Mouse (Mus musculus): ENCODE data around the gene Sfxn2.

Sfxn2 gene

GRCm38 (mm10) chr19:46629807-46630206 is 56.6 kb downstream of the Sfxn2 start:
- DNase-seq (ENCODE audit: low spot score in 2 of 2): no peak

- no peak for DNase-seq (ENCODE audit: low spot score in 2 of 2)
These were observed 58.5 kb downstream of the Sfxn2 start for GRCm38 (mm10) chr19:46631637-46632036.

DNA sequence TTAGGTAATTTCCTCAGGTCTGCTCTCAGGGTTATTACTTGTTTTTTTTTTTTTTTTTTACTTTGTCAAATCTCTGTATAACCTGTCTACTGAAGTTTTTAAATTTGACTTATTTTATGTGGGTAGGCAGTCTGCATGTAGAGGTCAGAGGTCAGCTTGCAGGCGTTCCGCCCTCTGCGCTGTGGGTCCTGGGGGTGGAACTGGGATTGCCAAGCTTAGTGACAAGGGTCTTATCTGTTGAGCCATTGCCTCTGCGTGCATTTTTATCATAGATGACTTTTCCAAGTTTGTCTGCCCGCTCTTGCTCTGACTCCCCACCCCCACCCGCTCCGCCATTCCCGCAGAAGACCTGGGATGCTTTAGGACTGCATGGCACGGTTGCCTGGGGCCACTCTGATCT is 62.6 kb downstream of the Sfxn2 start:
- DNase-seq (ENCODE audit: low spot score in 2 of 2): no peak

GRCm38 (mm10) chr19:46637598-46637997 is 64.4 kb downstream of the Sfxn2 start:
- no peak for DNase-seq (ENCODE audit: low spot score in 2 of 2)

DNA sequence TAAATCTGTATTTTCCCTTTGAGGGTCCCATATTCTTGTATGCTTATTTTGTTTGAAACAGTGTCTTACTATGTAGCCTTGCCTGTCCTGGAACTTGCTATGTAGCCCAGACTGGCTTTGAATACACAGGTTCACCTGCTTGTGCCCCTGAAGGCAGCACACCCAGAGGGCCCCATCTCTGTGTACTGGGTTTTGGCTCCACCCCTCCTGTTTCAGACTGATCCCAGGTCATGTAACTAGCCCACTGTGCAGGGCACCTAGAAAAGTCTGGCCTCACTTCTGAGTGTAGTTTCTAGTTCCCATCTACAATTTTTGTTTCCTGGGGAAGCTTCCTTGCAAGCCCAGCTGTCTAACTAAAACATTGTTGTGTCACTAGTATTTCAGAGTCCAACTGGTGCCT is 65.9 kb downstream of the Sfxn2 start:
- DNase-seq (ENCODE audit: low spot score in 2 of 2): no peak

- DNase-seq (ENCODE audit: low spot score in 2 of 2): no peak
These were observed 66.3 kb downstream of the Sfxn2 start for GRCm38 (mm10) chr19:46639496-46639895.

GRCm38 (mm10) chr19:46640780-46641179 is 67.6 kb downstream of the Sfxn2 start:
- no peak for DNase-seq (ENCODE audit: low spot score in 2 of 2)

- no peak for DNase-seq (ENCODE audit: low spot score in 2 of 2)
These were observed 68.4 kb downstream of the Sfxn2 start for GRCm38 (mm10) chr19:46641420-46642085.

DNA sequence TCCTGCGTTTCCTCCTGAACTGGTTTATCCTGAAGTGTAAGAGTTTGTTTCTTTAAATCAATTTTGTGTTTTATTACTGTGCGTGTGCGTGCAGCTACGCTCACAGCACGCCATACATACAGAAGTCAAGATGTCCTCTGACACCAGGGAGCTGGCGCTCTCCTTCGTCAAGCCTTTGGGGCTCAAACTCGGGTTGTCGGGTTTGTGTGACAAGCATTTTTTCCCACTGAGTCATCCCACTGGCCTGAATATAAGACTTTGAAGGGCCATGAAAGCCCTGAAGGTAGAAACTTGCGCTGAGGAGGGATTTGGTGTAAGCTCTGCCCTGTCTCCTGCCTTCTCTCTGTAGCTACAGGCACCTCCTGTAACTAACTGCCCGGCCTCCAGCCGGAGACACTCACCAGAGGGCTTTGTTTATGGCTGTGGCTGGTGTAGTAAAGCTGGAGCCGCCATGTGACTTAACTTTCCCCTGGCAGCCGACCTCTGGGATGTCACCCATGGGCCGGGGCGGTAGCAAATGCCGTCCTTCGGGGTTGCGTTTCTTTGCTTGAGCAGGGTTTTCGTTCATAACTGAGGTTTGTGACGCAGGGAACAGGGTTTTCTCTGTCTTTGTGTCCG is 69.1 kb downstream of the Sfxn2 start:
- no peak for DNase-seq (ENCODE audit: low spot score in 2 of 2)

GRCm38 (mm10) chr19:46643236-46643635 is 70.1 kb downstream of the Sfxn2 start:
- DNase-seq (ENCODE audit: low spot score in 2 of 2): no peak

DNA sequence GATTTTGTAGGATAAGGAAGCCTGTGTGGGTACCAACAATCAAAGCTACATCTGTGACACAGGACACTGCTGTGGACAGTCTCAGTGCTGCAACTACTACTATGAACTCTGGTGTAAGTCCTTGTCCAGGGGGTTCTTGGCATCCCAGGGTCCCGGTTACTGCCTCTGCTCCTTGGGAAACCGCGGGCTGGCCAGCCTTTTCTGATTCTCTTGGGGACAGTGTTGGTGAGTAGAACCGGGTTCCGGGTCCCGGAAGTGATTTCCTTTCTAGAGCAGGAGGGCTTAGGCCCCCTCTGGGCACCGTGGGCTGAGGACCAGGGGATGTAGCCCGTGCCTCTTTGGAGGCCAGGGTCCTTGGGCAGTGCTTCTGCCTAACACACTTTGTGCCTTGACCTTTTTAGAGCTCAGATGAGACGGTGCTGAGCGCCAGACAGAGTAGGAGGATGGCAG is 71.2 kb downstream of the Sfxn2 start:
- DNase-seq (ENCODE audit: low spot score in 2 of 2): no peak

DNA sequence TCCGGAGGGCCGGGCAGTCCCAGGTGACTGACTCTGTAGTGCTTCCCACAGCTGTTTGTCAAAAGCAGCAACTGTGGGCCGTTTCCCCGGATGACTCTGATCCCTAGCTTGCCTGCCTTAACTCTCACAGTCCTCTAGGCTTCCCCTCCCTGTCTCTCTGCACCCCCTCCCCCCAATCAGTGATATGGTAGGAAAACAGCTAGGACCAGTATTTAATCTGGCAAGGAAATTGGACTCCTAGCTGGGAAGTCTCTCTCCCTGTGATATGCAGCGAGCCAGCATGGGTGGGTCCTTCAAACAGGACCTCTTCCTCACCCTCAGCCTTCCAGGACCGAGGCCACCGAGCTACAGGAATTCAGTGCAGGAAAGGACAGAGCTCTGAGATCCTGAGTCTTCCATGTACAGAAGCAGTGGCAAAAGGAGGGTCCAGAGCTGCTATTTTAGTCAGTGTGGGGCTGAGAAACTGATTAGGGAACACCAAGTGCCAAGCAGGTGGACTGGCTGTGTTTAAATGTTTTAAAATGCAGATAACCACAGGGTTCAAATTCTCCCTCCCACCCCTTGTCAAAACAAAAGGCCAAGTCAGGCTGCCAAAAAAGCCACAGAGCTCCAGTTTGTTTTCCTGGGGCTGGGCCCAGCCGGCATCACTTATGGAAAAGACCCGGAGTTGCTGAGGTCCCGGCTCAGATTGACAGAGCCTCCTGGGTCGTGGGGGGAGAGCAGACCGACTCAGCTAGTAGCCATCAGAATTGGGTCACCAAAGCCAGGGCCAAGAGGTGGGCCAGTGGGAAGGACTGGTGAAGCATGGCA is 71.8 kb downstream of the Sfxn2 start:
- no peak for DNase-seq (ENCODE audit: low spot score in 2 of 2)

GRCm38 (mm10) chr19:46646041-46646481 is 72.9 kb downstream of the Sfxn2 start:
- no peak for DNase-seq (ENCODE audit: low spot score in 2 of 2)

GRCm38 (mm10) chr19:46647254-46647653 is 74.1 kb downstream of the Sfxn2 start:
- DNase-seq (ENCODE audit: low spot score in 2 of 2): no peak
